Mouse (Mus musculus) heart, embryonic 16.5 days (tissue): ENCODE results near the gene Tex44. TPM values are rescaled to one million over a fixed set of nuclear protein-coding genes. Genes with fewer than 3 reads are reported as not detected.
A peak's percentile ranks its signal among the peaks of the same experiment; 100 is the strongest.

ENCODE experiments used
- ATAC-seq: fragments of 200-750 bp; cut with Nextera tagmentation; replicated peaks from 2 replicates; pipeline ENCODE4 v1.8.0; 2017; ENCODE audit warnings: moderate number of reproducible peaks; ENCODE audit not compliant: insufficient read depth, low FRiP score; ENCODE audit errors: extremely low read depth
- H3K27ac ChIP-seq: fragments of 300-500 bp; sonication (generic); 2 replicates; pipeline ENCODE4 v1.5.1; 2014; ENCODE audit warnings: mild to moderate bottlenecking, low read length, control low read depth, moderate library complexity
- H3K27me3 ChIP-seq: fragments of 300-500 bp; sonication (generic); 2 replicates; pipeline ENCODE4 v1.6.1; 2014; ENCODE audit warnings: low read length, mixed read lengths; ENCODE audit not compliant: control insufficient read depth, insufficient read depth
- H3K36me3 ChIP-seq: fragments of 300-500 bp; sonication (generic); 2 replicates; pipeline ENCODE4 v1.6.1; 2014; ENCODE audit not compliant: control insufficient read depth, insufficient read depth
- H3K4me1 ChIP-seq: fragments of 300-500 bp; sonication (generic); 2 replicates; pipeline ENCODE4 v1.6.1; 2014; ENCODE audit warnings: low read length, mixed read lengths; ENCODE audit not compliant: control insufficient read depth, insufficient read depth
- H3K4me2 ChIP-seq: fragments of 300-500 bp; sonication (generic); 2 replicates; pipeline ENCODE4 v1.6.1; 2014; ENCODE audit warnings: low read depth, mild to moderate bottlenecking, control low read depth, low read length
- H3K4me3 ChIP-seq: fragments of 300-500 bp; sonication (generic); 2 replicates; pipeline ENCODE4 v1.5.1; 2014; ENCODE audit warnings: mild to moderate bottlenecking, control low read depth, low read length
- H3K9ac ChIP-seq: fragments of 300-500 bp; sonication (generic); 2 replicates; pipeline ENCODE4 v1.6.1; 2014; ENCODE audit warnings: low read length, control low read depth
- H3K9me3 ChIP-seq: fragments of 300-500 bp; sonication (generic); replicated peaks from 2 replicates; pipeline ENCODE4 v1.6.1; 2016; ENCODE audit warnings: low read length; ENCODE audit not compliant: control insufficient read depth
- WGBS: fragments of 180-500 bp; shearing (Covaris S2); extraction: QIAGEN DNeasy Blood & Tissue Kit; methylation state at CpG from one replicate; pipeline ENCODE4 v1.1.7; 2014; 5-methylcytosine and 5-hydroxymethylcytosine counted together
- polyA plus RNA-seq: library from polyadenylated mRNA; unstranded; fragments of >200 nt; fragmentation: Nextera tagmentation; extraction: Ambion mirVana; gene quantifications from 2 replicates; pipeline ENCODE4 v1.2.1, GENCODE M21; 2015

Tex44 gene
- polyA plus RNA-seq, 1 experiment from 2014 or later, result not detected

DNA sequence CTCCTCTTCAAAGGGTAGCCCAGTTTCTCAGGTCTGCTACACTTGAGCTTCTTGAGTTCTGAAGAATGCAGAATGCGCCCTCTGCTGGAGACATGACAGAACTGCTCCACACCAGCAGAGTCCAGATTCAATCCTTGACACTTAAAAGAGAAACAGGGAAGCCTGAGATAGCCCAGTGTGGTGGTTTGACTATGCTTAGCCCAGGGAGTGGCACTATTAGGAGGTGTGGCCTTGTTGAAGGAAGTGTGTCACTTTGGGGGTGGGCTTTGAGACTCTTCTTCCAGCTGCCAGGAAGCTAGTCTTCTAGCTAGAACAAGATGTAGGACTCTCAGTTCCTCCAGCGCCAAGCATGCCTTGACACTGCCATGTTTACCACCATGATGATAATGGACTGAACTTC, 3.9 kb downstream of the Tex44 start:
- no peaks in the 10 kb centered on the region for H3K9me3 ChIP-seq
- WGBS, result 46% methylated on average over 2 of the region's 2 CpGs
- ATAC-seq, result no peak
- no peak overlapping the region for H3K27ac ChIP-seq
- no peak overlapping the region for H3K4me2 ChIP-seq
- H3K27me3 ChIP-seq, result no peaks in the 10 kb centered on the region
- no peaks in the 10 kb centered on the region for H3K36me3 ChIP-seq
- no peak overlapping the region for H3K9ac ChIP-seq
- peaks cover 10% of the 10 kb centered on the region for H3K4me1 ChIP-seq
- no peak overlapping the region for H3K4me3 ChIP-seq

DNA sequence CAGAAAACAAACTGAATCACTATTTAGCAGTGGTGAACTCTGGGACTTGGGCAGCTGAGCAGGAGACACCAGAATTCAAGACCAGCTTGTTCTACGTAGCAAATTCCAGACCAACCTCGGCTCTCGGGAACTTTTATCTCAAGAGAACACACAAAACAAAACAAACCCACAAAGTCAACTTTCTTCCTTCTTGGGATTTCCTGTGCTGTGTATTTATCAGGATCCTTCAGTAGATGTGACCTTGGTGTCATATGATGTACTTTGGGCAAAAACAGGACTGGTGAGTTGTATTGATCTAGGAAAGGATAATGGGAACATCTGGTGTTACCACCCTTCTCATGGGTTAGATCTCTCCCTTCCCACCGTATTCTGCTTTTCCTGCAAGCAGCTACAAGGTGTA, 6.6 kb downstream of the Tex44 start:
- no peak overlapping the region for H3K9ac ChIP-seq
- H3K27me3 ChIP-seq, result no peaks in the 10 kb centered on the region
- no peaks in the 10 kb centered on the region for H3K36me3 ChIP-seq
- H3K4me3 ChIP-seq, result no peak overlapping the region
- ATAC-seq, result no peak
- H3K9me3 ChIP-seq, result no peaks in the 10 kb centered on the region
- WGBS, result 48% methylated on average over 4 of the region's 4 CpGs
- no peak overlapping the region for H3K27ac ChIP-seq
- peaks cover 33% of the 10 kb centered on the region for H3K4me1 ChIP-seq
- H3K4me2 ChIP-seq, result no peak overlapping the region

- ATAC-seq, result no peak
- Histone ChIP-seq H3K27ac (peak overlapping the region; percentile 97), H3K9me3 (no peaks in the 10 kb centered on the region), H3K27me3 (no peaks in the 10 kb centered on the region), H3K9ac (no peak overlapping the region; the same call in 1 of the 2 replicates), H3K36me3 (no peaks in the 10 kb centered on the region), H3K4me1 (peaks cover 35% of the 10 kb centered on the region), H3K4me2 (no peak overlapping the region), H3K4me3 (no peak overlapping the region)
- 81% methylated on average over 7 of the region's 7 CpGs for WGBS
Observed at GRCm38 (mm10) chr1:86433359-86433758, 7.2 kb downstream of the Tex44 start.

DNA sequence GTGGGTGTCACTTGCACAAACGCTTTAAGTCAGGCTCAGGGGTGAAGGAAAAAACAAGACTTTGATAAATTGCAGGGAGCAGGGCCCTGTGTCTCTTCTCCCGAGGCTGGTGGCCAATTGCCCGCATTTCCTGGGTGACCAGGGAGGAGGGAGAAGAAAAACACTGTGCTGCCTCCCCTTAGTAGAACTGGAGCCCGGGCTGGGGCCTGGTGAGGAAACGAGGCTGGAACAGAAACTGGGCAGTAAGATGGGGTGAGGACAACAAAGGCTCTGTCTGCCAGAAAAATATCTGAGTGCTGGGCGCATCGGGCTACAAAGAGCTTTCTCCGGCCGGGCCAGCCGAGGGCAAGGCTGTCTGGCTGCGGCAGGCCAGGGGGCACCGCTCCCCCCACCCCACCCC, 7.9 kb downstream of the Tex44 start:
- H3K9me3 ChIP-seq, result no peaks in the 10 kb centered on the region
- H3K9ac ChIP-seq, result peak overlapping the region; percentile 65
- H3K27ac ChIP-seq, result peak overlapping the region; percentile 97
- H3K4me3 ChIP-seq, result peak overlapping the region; percentile 47
- under 1% methylated on average over 11 of the region's 12 CpGs for WGBS
- peak overlapping the region; percentile 78 for H3K4me2 ChIP-seq
- no peaks in the 10 kb centered on the region for H3K27me3 ChIP-seq
- H3K4me1 ChIP-seq, result peaks cover 38% of the 10 kb centered on the region
- no peaks in the 10 kb centered on the region for H3K36me3 ChIP-seq
- ATAC-seq, result peak; percentile 43

DNA sequence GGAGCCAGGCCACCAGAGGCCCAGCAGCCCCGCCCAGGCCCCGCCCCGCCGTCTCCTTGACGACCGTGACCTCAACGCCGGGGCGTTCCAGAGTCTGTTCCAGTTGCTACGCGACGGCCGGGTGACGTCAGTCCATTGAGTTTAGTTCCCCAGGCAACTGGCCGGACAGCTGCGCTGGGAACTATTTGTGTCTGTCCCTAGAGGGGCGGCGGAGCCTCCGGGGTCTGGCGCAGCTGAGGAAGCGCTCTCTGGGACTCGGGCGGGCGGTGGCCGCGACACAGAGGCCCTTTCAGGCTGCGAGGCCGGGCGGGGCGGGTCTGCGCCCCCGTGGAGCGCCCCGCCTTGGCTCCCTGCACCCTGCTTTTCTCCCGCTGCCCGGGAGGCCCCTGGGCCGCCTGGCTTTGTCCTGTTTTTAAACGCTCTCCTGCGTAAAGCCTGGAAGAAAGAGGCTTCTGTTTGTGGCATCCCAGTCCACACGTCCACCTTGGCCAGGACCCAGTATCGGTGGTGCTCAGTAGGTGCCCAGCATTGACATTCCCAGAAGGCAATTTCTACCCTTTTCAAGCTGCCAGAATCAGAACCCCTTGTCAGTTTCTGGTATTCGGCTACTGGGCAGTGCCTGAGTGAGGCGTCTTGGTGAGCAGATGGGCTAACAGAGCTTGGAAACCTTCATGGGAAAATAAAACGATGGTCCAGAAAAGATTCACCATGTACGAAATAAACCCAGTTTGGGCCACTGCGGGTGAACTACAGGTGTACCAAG, 8.5 kb downstream of the Tex44 start:
- ATAC-seq, result peak; percentile 92
- H3K36me3 ChIP-seq, result no peaks in the 10 kb centered on the region
- H3K4me3 ChIP-seq, result peak overlapping the region; percentile 51
- peak overlapping the region; percentile 97 for H3K27ac ChIP-seq
- H3K27me3 ChIP-seq, result no peaks in the 10 kb centered on the region
- H3K4me1 ChIP-seq, result peaks cover 44% of the 10 kb centered on the region
- H3K9ac ChIP-seq, result peak overlapping the region; percentile 85
- 4% methylated on average over 46 of the region's 46 CpGs for WGBS
- H3K4me2 ChIP-seq, result peak overlapping the region; percentile 78
- no peaks in the 10 kb centered on the region for H3K9me3 ChIP-seq

- peaks cover 51% of the 10 kb centered on the region for H3K4me1 ChIP-seq
- H3K4me3 ChIP-seq, result no peak overlapping the region; the same call in 1 of the 2 replicates
- H3K9ac ChIP-seq, result peak overlapping the region; percentile 85
- ATAC-seq, result peak; percentile 26
- peak overlapping the region; percentile 97 for H3K27ac ChIP-seq
- peak overlapping the region; percentile 78 for H3K4me2 ChIP-seq
- no peaks in the 10 kb centered on the region for H3K27me3 ChIP-seq
- 14% methylated on average over 13 of the region's 13 CpGs for WGBS
- H3K36me3 ChIP-seq, result no peaks in the 10 kb centered on the region
- no peaks in the 10 kb centered on the region for H3K9me3 ChIP-seq
Observed at GRCm38 (mm10) chr1:86435302-86435821, 9.2 kb downstream of the Tex44 start.

DNA sequence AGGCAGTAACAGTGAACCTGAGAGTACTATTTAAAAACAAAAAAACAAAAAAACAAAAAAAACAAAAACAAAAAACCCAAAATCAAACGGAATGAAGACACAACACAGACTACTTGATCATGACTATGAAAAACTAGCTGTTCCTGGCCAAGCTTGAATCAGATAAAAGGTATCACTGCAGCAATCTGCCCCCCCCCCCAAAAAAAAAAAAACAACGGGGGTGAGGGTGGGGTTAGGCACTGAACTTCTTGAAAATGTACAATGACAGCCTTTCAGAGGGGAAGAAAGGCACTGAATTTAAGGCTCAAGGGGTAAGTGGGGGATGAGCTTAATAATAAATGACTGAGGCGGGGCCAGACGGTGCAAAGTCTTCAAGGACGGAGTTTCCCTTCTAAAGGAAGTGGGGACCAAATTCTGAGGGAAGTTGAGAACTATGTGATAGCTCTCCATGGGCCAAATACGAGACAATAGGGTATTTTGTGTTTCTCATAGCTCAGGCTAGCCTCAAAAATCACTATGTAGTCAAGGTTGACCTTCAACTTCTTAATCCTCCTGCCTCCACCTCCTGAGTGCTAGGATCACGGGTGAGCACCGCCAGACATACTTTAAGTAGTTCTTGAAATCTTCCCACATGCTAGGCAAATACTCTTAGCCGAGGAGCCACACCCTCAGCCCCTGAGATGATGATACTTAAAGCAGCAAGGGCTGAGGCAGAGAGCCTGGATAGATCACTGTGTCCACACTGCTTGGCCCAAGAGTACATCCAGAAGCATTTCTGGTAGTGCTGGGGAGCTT, 11.3 kb downstream of the Tex44 start:
- no peak overlapping the region for H3K4me3 ChIP-seq
- no peaks in the 10 kb centered on the region for H3K36me3 ChIP-seq
- no peak overlapping the region for H3K4me2 ChIP-seq
- no peak overlapping the region for H3K9ac ChIP-seq
- H3K4me1 ChIP-seq, result peaks cover 57% of the 10 kb centered on the region
- no peaks in the 10 kb centered on the region for H3K27me3 ChIP-seq
- 58% methylated on average over 9 of the region's 9 CpGs for WGBS
- H3K9me3 ChIP-seq, result no peaks in the 10 kb centered on the region
- H3K27ac ChIP-seq, result no peak overlapping the region
- no peak for ATAC-seq

GRCm38 (mm10) chr1:86438014-86438319, 11.8 kb downstream of the Tex44 start:
- H3K4me3 ChIP-seq, result no peak overlapping the region
- no peak overlapping the region for H3K9ac ChIP-seq
- H3K27me3 ChIP-seq, result no peaks in the 10 kb centered on the region
- H3K27ac ChIP-seq, result no peak overlapping the region
- whole genome bisulfite sequencing, result 37% methylated on average over 6 of the region's 6 CpGs
- H3K36me3 ChIP-seq, result no peaks in the 10 kb centered on the region
- no peak overlapping the region for H3K4me2 ChIP-seq
- no peaks in the 10 kb centered on the region for H3K9me3 ChIP-seq
- peaks cover 61% of the 10 kb centered on the region for H3K4me1 ChIP-seq
- ATAC-seq, result no peak

DNA sequence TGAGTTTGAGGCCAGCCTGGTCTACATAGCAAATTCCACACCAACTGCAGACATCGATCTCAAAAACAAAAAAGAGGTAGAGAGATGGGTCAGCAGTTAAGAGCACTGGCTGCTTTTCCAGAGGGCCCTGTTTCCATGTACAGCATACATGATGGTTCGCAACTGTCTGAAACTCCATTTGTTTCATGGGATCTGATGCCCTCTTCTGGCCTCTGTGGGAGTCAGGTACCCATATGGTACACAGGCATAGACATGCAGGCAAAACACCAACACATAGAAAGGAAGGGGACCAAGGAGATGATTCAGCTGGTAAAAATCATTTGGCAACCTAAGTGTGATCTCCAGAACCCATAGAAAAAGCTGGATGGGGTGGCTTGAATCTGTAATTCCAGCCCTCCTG, 12.4 kb downstream of the Tex44 start:
- Histone ChIP-seq H3K4me3 (no peak overlapping the region), H3K9ac (no peak overlapping the region), H3K27ac (peak overlapping the region; percentile 81), H3K27me3 (no peaks in the 10 kb centered on the region), H3K36me3 (no peaks in the 10 kb centered on the region), H3K4me2 (no peak overlapping the region), H3K9me3 (no peaks in the 10 kb centered on the region), H3K4me1 (peaks cover 65% of the 10 kb centered on the region)
- ATAC-seq, result no peak
- WGBS, result 72% methylated on average over 2 of the region's 2 CpGs
